Mouse (Mus musculus) cortical plate, adult 2 months (tissue): ENCODE measurements around the gene 6430531B16Rik.

Source experiments
- CTCF ChIP-seq: fragments of 200-500 bp; IDR thresholded peaks from 2 replicates; pipeline ENCODE4 v1.5.1; 2011; ENCODE audit warnings: mild to moderate bottlenecking, control low read depth, low read length; ENCODE audit not compliant: insufficient read depth; ENCODE audit errors: extremely low read depth
- POLR2A ChIP-seq: fragments of 200-500 bp; IDR thresholded peaks from 2 replicates; pipeline ENCODE4 v1.6.1; 2011; ENCODE audit warnings: mild to moderate bottlenecking, low read length, control low read depth; ENCODE audit not compliant: insufficient read depth; ENCODE audit errors: extremely low read depth

DNA sequence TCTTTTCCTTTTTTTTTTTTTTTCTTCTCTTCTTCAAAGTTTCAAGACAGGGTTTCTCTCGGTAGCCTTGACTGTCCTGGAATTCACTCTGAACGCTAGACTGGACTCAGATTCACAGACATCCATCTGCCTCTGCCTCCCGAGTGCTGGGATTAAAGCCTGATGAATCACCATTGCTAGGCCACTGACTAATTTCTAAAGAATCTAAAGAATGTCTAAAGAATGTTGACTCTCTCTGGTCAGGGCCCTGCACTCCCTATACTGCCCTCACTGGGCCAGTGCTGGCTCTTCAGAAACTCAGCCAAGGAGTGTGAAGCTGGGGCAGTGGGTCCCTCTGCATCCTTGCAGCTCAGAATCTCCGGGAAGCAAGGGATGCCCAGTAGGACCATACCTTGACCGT, 3.1 kb downstream of the 6430531B16Rik start:
- TF ChIP-seq POLR2A, result no peak
- no peak for TF ChIP-seq CTCF
